Comparison of ENCODE assay signal across 21 mouse cellular contexts in the genomic region with DNA sequence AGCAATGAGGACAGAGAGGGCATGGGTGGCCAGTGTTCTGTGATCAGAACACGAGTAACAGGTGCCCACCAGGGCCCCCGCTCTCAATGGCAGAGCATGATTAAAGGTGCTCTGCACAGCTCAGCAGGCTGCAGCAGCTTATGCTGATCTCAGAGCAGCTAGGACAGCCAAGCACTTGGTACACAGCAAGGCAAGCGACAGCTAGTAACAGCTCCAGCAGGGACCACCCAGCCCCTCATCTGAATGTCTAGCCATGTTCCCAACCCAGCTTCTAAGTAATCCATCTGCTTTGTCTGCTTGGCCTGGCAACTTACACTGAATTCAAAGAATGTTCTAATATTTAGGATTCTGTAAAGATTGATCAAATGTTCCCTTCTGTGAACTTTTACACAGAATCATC.
"Had no signal": no experiment of that assay in that cellular context is flagged by ENCODE, and none has a peak within 500 bp of the region (broad histone marks: within the 10 kb centered on the region; RNA-seq: fewer than 3 reads in every experiment).

No protein-coding gene starts in this region.

- H3K4me3 ChIP-seq: limb, embryonic 12.5 days; limb, embryonic 15.5 days; midbrain, embryonic 12.5 days; midbrain, embryonic 15.5 days; neural tube, embryonic 12.5 days; neural tube, embryonic 15.5 days had no signal

- H3K9ac ChIP-seq: limb, embryonic 12.5 days; limb, embryonic 15.5 days; liver, embryonic 14.5 days; liver, postnatal 0 days; lung, embryonic 14.5 days; midbrain, embryonic 12.5 days; midbrain, embryonic 15.5 days; neural tube, embryonic 12.5 days; neural tube, embryonic 15.5 days had no signal

- H3K9me3 ChIP-seq: limb, embryonic 12.5 days; limb, embryonic 15.5 days; midbrain, embryonic 12.5 days; midbrain, embryonic 15.5 days; neural tube, embryonic 12.5 days; neural tube, embryonic 15.5 days had no signal

- DNase-seq: kidney, adult 9 months; kidney, postnatal 14 days; kidney, postnatal 4 days; liver, postnatal 0 days; lung, embryonic 14.5 days; right cerebral cortex, postnatal 14 days; right cerebral cortex, postnatal 4 days; thymus, adult 2 months; thymus, postnatal 14 days; thymus, postnatal 4 days had no signal

- H3K27ac ChIP-seq: limb, embryonic 12.5 days; limb, embryonic 15.5 days; liver, embryonic 14.5 days; macrophage; midbrain, embryonic 12.5 days; midbrain, embryonic 15.5 days; neural tube, embryonic 12.5 days; neural tube, embryonic 15.5 days; stomach, postnatal 0 days had no signal

- ATAC-seq: liver, postnatal 0 days; lung, postnatal 0 days; midbrain, embryonic 15.5 days had no signal

- H3K27me3 ChIP-seq: limb, embryonic 12.5 days; limb, embryonic 15.5 days; midbrain, embryonic 12.5 days; midbrain, embryonic 15.5 days; neural tube, embryonic 12.5 days; neural tube, embryonic 15.5 days had no signal

- H3K36me3 ChIP-seq: midbrain, embryonic 15.5 days had no signal

- H3K4me1 ChIP-seq: limb, embryonic 12.5 days; limb, embryonic 15.5 days; midbrain, embryonic 15.5 days; neural tube, embryonic 12.5 days had no signal

- H3K4me2 ChIP-seq: limb, embryonic 12.5 days; limb, embryonic 15.5 days; liver, embryonic 11.5 days; lung, embryonic 14.5 days; midbrain, embryonic 12.5 days; midbrain, embryonic 15.5 days; neural tube, embryonic 12.5 days; neural tube, embryonic 15.5 days had no signal
